Mouse (Mus musculus) stomach, postnatal 0 days (tissue): ENCODE data around the gene Nufip2.

Source experiments
- CTCF ChIP-seq: IDR thresholded peaks from 2 replicates; pipeline ENCODE4 v1.5.1; 2016; ENCODE audit warnings: antibody characterized with exemption, low read depth, mild to moderate bottlenecking, moderate library complexity
- EP300 ChIP-seq: optimal IDR thresholded peaks from 2 replicates; pipeline ENCODE3; 2016; ENCODE audit warnings: antibody characterized with exemption

DNA sequence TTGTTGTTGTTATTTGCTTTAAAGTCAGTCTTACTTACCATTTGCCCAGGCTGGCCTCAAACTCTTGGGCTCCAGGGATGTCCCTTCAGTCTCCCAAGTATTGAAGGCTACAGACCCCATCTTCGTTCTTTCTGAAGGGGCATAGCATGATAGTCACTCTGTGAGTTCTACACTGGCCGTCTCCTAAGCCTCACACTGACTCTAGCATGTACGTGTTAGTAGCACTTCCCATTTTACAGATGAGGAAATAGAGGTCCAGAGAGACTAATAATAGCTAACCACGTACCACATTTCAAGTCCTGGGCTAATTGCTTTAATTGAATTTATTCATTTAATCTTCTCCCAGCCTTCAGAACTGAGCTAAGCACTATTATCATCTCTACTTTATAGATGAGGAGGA lies 74.1 kb downstream of the Nufip2 start:
- TF ChIP-seq CTCF, result no peak
- TF ChIP-seq EP300, result no peak
